Mouse (Mus musculus) frontal cortex, postnatal 10 days (tissue): ENCODE measurements around the gene Cyp4f17.
"Not testable (repeated sequence)": the region's sequence is repeated elsewhere in the genome, so short reads cannot be mapped to it uniquely, and the experiment has no call there.

ENCODE experiments used
- DNase-seq, 2 experiments: peaks; one replicate each; pipeline ENCODE4 v3.0.0; 2022; ENCODE audit warnings: low spot score in 2 of 2, mixed read lengths in 1 of 2

Gene Cyp4f17

GRCm38 (mm10) chr17:32505851-32506728, at the start of gene Cyp4f17:
TSS of gene Cyp4f17 (plus strand) at chr17:32506050.
- DNase-seq: peak in 1 of 2 experiments; percentile 15

GRCm38 (mm10) chr17:32468494-32468893, 37.4 kb upstream of the Cyp4f17 start:
- DNase-seq: no peak

- DNase-seq: no peak
Observed at GRCm38 (mm10) chr17:32470795-32471194, 35.1 kb upstream of the Cyp4f17 start.

- no peak for DNase-seq
Observed at GRCm38 (mm10) chr17:32472176-32472575, 33.7 kb upstream of the Cyp4f17 start.

- no peak for DNase-seq
Observed at GRCm38 (mm10) chr17:32474954-32475560, 30.8 kb upstream of the Cyp4f17 start.

GRCm38 (mm10) chr17:32477204-32477603, 28.6 kb upstream of the Cyp4f17 start:
- no peak for DNase-seq

GRCm38 (mm10) chr17:32478727-32479126, 27.1 kb upstream of the Cyp4f17 start:
- DNase-seq: no peak

GRCm38 (mm10) chr17:32479554-32480506, 26.0 kb upstream of the Cyp4f17 start:
- DNase-seq: no peak

GRCm38 (mm10) chr17:32481766-32482165, 24.1 kb upstream of the Cyp4f17 start:
- no peak for DNase-seq

GRCm38 (mm10) chr17:32483200-32483599, 22.6 kb upstream of the Cyp4f17 start:
- DNase-seq: peak; percentile 22 to 54

GRCm38 (mm10) chr17:32492349-32492980, 13.4 kb upstream of the Cyp4f17 start:
- peak in 1 of 2 experiments; percentile 11 for DNase-seq

- DNase-seq: peak in 1 of 2 experiments; percentile 57
Observed at GRCm38 (mm10) chr17:32494601-32495000, 11.2 kb upstream of the Cyp4f17 start.

GRCm38 (mm10) chr17:32500511-32500910, 5.3 kb upstream of the Cyp4f17 start:
- not testable (repeated sequence) for DNase-seq

- no peak for DNase-seq
Observed at GRCm38 (mm10) chr17:32501051-32501450, 4.8 kb upstream of the Cyp4f17 start.

- no peak for DNase-seq
Observed at GRCm38 (mm10) chr17:32503111-32503510, 2.7 kb upstream of the Cyp4f17 start.

GRCm38 (mm10) chr17:32506729-32507245, 937 bp downstream of the Cyp4f17 start:
- DNase-seq: no peak

GRCm38 (mm10) chr17:32516126-32516525, 10.3 kb downstream of the Cyp4f17 start:
- no peak for DNase-seq

GRCm38 (mm10) chr17:32521981-32522380, 16.1 kb downstream of the Cyp4f17 start:
- no peak for DNase-seq

GRCm38 (mm10) chr17:32522386-32522785, 16.5 kb downstream of the Cyp4f17 start:
- no peak for DNase-seq

GRCm38 (mm10) chr17:32522816-32523215, 17.0 kb downstream of the Cyp4f17 start:
- DNase-seq: no peak

- no peak for DNase-seq
Observed at GRCm38 (mm10) chr17:32523895-32524294, 18.0 kb downstream of the Cyp4f17 start.
